Mouse (Mus musculus): ENCODE data around the gene Ccdc30. TPM values are rescaled to one million over a fixed set of nuclear protein-coding genes. Genes with fewer than 3 reads are reported as not detected.

Ccdc30 gene
- polyA plus RNA-seq, 1 experiment = 2.0 TPM

- no peak overlapping the region for H3K27ac ChIP-seq (ENCODE audit: insufficient read depth, low read depth, low read length)
- no peaks in the 10 kb centered on the region for H3K36me3 ChIP-seq (ENCODE audit: control insufficient read depth, insufficient read depth, low read length)
- H3K4me1 ChIP-seq (ENCODE audit: control insufficient read depth, insufficient read depth, low read length) = no peaks in the 10 kb centered on the region
- no peak overlapping the region for H3K4me3 ChIP-seq (ENCODE audit: insufficient read depth, low read depth, low read length)
- 32% methylated on average over 6 of the region's 6 CpGs for WGBS
- DNase-seq = no peak
- no peaks in the 10 kb centered on the region for H3K27me3 ChIP-seq (replicated peaks; ENCODE audit: control insufficient read depth, insufficient read depth, low read length)
- no peak for TF ChIP-seq CTCF (conservative IDR thresholded peaks at IDR 0.05; ENCODE audit: insufficient read depth, insufficient read length, low read depth, low read length)
- no peak for TF ChIP-seq POLR2A (IDR thresholded peaks at IDR 0.05; ENCODE audit: low read depth, low read length)
Measured at GRCm38 (mm10) chr4:119453533-119453932, 38.2 kb upstream of the Ccdc30 start.

- Histone ChIP-seq H3K27ac (ENCODE audit: insufficient read depth, low read depth, low read length) (no peak overlapping the region), H3K27me3 (replicated peaks; ENCODE audit: control insufficient read depth, insufficient read depth, low read length) (no peaks in the 10 kb centered on the region), H3K4me1 (ENCODE audit: control insufficient read depth, insufficient read depth, low read length) (no peaks in the 10 kb centered on the region), H3K36me3 (ENCODE audit: control insufficient read depth, insufficient read depth, low read length) (no peaks in the 10 kb centered on the region), H3K4me3 (ENCODE audit: insufficient read depth, low read depth, low read length) (no peak overlapping the region)
- no peak for DNase-seq
- no peak for TF ChIP-seq CTCF (conservative IDR thresholded peaks at IDR 0.05; ENCODE audit: insufficient read depth, insufficient read length, low read depth, low read length)
- TF ChIP-seq POLR2A (IDR thresholded peaks at IDR 0.05; ENCODE audit: low read depth, low read length) = no peak
- WGBS = 77% methylated on average over 5 of the region's 5 CpGs
Measured at GRCm38 (mm10) chr4:119453128-119453527, 37.8 kb upstream of the Ccdc30 start.

GRCm38 (mm10) chr4:119450436-119450835 is 35.1 kb upstream of the Ccdc30 start:
- 58% methylated on average over 7 of the region's 7 CpGs for WGBS
- H3K4me1 ChIP-seq (ENCODE audit: control insufficient read depth, insufficient read depth, low read length) = no peaks in the 10 kb centered on the region
- no peak overlapping the region for H3K27ac ChIP-seq (ENCODE audit: insufficient read depth, low read depth, low read length)
- no peak overlapping the region for H3K4me3 ChIP-seq (ENCODE audit: insufficient read depth, low read depth, low read length)
- no peak for DNase-seq
- no peak for TF ChIP-seq POLR2A (IDR thresholded peaks at IDR 0.05; ENCODE audit: low read depth, low read length)
- no peak for TF ChIP-seq CTCF (conservative IDR thresholded peaks at IDR 0.05; ENCODE audit: insufficient read depth, insufficient read length, low read depth, low read length)
- no peaks in the 10 kb centered on the region for H3K27me3 ChIP-seq (replicated peaks; ENCODE audit: control insufficient read depth, insufficient read depth, low read length)
- no peaks in the 10 kb centered on the region for H3K36me3 ChIP-seq (ENCODE audit: control insufficient read depth, insufficient read depth, low read length)

- no peak overlapping the region for H3K27ac ChIP-seq (ENCODE audit: insufficient read depth, low read depth, low read length)
- H3K27me3 ChIP-seq (replicated peaks; ENCODE audit: control insufficient read depth, insufficient read depth, low read length) = no peaks in the 10 kb centered on the region
- H3K36me3 ChIP-seq (ENCODE audit: control insufficient read depth, insufficient read depth, low read length) = no peaks in the 10 kb centered on the region
- DNase-seq = no peak
- 89% methylated on average over 3 of the region's 3 CpGs for whole genome bisulfite sequencing
- H3K4me3 ChIP-seq (ENCODE audit: insufficient read depth, low read depth, low read length) = no peak overlapping the region
- no peaks in the 10 kb centered on the region for H3K4me1 ChIP-seq (ENCODE audit: control insufficient read depth, insufficient read depth, low read length)
- TF ChIP-seq CTCF (conservative IDR thresholded peaks at IDR 0.05; ENCODE audit: insufficient read depth, insufficient read length, low read depth, low read length) (no peak), POLR2A (IDR thresholded peaks at IDR 0.05; ENCODE audit: low read depth, low read length) (no peak)
Measured at GRCm38 (mm10) chr4:119447786-119448185, 32.5 kb upstream of the Ccdc30 start.

- 80% methylated on average over 6 of the region's 6 CpGs for WGBS
- TF ChIP-seq POLR2A (IDR thresholded peaks at IDR 0.05; ENCODE audit: low read depth, low read length) = no peak
- TF ChIP-seq CTCF (conservative IDR thresholded peaks at IDR 0.05; ENCODE audit: insufficient read depth, insufficient read length, low read depth, low read length) = no peak
- H3K4me1 ChIP-seq (ENCODE audit: control insufficient read depth, insufficient read depth, low read length) = no peaks in the 10 kb centered on the region
- H3K27ac ChIP-seq (ENCODE audit: insufficient read depth, low read depth, low read length) = no peak overlapping the region
- no peaks in the 10 kb centered on the region for H3K36me3 ChIP-seq (ENCODE audit: control insufficient read depth, insufficient read depth, low read length)
- H3K27me3 ChIP-seq (replicated peaks; ENCODE audit: control insufficient read depth, insufficient read depth, low read length) = no peaks in the 10 kb centered on the region
- H3K4me3 ChIP-seq (ENCODE audit: insufficient read depth, low read depth, low read length) = no peak overlapping the region
- peak; percentile 74 for DNase-seq
Measured at GRCm38 (mm10) chr4:119447261-119447660, 31.9 kb upstream of the Ccdc30 start.

GRCm38 (mm10) chr4:119442539-119442938 is 27.2 kb upstream of the Ccdc30 start:
- no peak for DNase-seq
- no peak overlapping the region for H3K4me3 ChIP-seq (ENCODE audit: insufficient read depth, low read depth, low read length)
- WGBS = 41% methylated on average over 6 of the region's 6 CpGs
- H3K4me1 ChIP-seq (ENCODE audit: control insufficient read depth, insufficient read depth, low read length) = no peaks in the 10 kb centered on the region
- H3K27ac ChIP-seq (ENCODE audit: insufficient read depth, low read depth, low read length) = no peak overlapping the region
- H3K36me3 ChIP-seq (ENCODE audit: control insufficient read depth, insufficient read depth, low read length) = no peaks in the 10 kb centered on the region
- H3K27me3 ChIP-seq (replicated peaks; ENCODE audit: control insufficient read depth, insufficient read depth, low read length) = no peaks in the 10 kb centered on the region
- TF ChIP-seq POLR2A (IDR thresholded peaks at IDR 0.05; ENCODE audit: low read depth, low read length) (no peak), CTCF (conservative IDR thresholded peaks at IDR 0.05; ENCODE audit: insufficient read depth, insufficient read length, low read depth, low read length) (no peak)

GRCm38 (mm10) chr4:119441836-119442235 is 26.5 kb upstream of the Ccdc30 start:
- no peak overlapping the region for H3K27ac ChIP-seq (ENCODE audit: insufficient read depth, low read depth, low read length)
- no peak overlapping the region for H3K4me3 ChIP-seq (ENCODE audit: insufficient read depth, low read depth, low read length)
- H3K27me3 ChIP-seq (replicated peaks; ENCODE audit: control insufficient read depth, insufficient read depth, low read length) = no peaks in the 10 kb centered on the region
- no peaks in the 10 kb centered on the region for H3K36me3 ChIP-seq (ENCODE audit: control insufficient read depth, insufficient read depth, low read length)
- H3K4me1 ChIP-seq (ENCODE audit: control insufficient read depth, insufficient read depth, low read length) = no peaks in the 10 kb centered on the region
- WGBS = 89% methylated on average over 4 of the region's 4 CpGs
- no peak for DNase-seq
- TF ChIP-seq POLR2A (IDR thresholded peaks at IDR 0.05; ENCODE audit: low read depth, low read length) = no peak
- TF ChIP-seq CTCF (conservative IDR thresholded peaks at IDR 0.05; ENCODE audit: insufficient read depth, insufficient read length, low read depth, low read length) = no peak

GRCm38 (mm10) chr4:119437936-119438335 is 22.6 kb upstream of the Ccdc30 start:
- DNase-seq = peak; percentile 81
- H3K36me3 ChIP-seq (ENCODE audit: control insufficient read depth, insufficient read depth, low read length) = no peaks in the 10 kb centered on the region
- WGBS = 54% methylated on average over 2 of the region's 2 CpGs
- no peaks in the 10 kb centered on the region for H3K27me3 ChIP-seq (replicated peaks; ENCODE audit: control insufficient read depth, insufficient read depth, low read length)
- TF ChIP-seq POLR2A (IDR thresholded peaks at IDR 0.05; ENCODE audit: low read depth, low read length) (no peak), CTCF (conservative IDR thresholded peaks at IDR 0.05; ENCODE audit: insufficient read depth, insufficient read length, low read depth, low read length) (no peak)
- H3K4me1 ChIP-seq (ENCODE audit: control insufficient read depth, insufficient read depth, low read length) = no peaks in the 10 kb centered on the region
- H3K4me3 ChIP-seq (ENCODE audit: insufficient read depth, low read depth, low read length) = no peak overlapping the region
- no peak overlapping the region for H3K27ac ChIP-seq (ENCODE audit: insufficient read depth, low read depth, low read length)

All from kidney, adult 2 months (tissue).